Mouse (Mus musculus) intestine, embryonic 16.5 days (tissue): ENCODE measurements around the gene Tmem158. TPM values are rescaled to one million over a fixed set of nuclear protein-coding genes. Genes with fewer than 3 reads are reported as not detected.
A peak's percentile ranks its signal among the peaks of the same experiment; 100 is the strongest.

ENCODE experiments used
- ATAC-seq: fragments of 200-750 bp; cut with Nextera tagmentation; 2 replicates; pipeline ENCODE4 v1.8.0; 2017; ENCODE audit warnings: moderate TSS enrichment, moderate library complexity
- H3K27ac ChIP-seq: fragments of 300-500 bp; sonication (generic); 2 replicates; pipeline ENCODE4 v1.5.1; 2014; ENCODE audit warnings: mild to moderate bottlenecking, low read length
- H3K27me3 ChIP-seq: fragments of 300-500 bp; sonication (generic); replicated peaks from 2 replicates; pipeline ENCODE4 v1.6.1; 2014; ENCODE audit warnings: low read length, control low read depth, mixed read lengths; ENCODE audit not compliant: control insufficient read depth, insufficient read depth
- H3K36me3 ChIP-seq: fragments of 300-500 bp; sonication (generic); 2 replicates; pipeline ENCODE4 v1.6.1; 2014; ENCODE audit warnings: low read length, control low read depth; ENCODE audit not compliant: control insufficient read depth, insufficient read depth
- H3K4me1 ChIP-seq: fragments of 300-500 bp; sonication (generic); 2 replicates; pipeline ENCODE4 v1.6.1; 2014; ENCODE audit warnings: low read length, control low read depth, mixed read lengths; ENCODE audit not compliant: control insufficient read depth, insufficient read depth
- H3K4me2 ChIP-seq: fragments of 300-500 bp; sonication (generic); 2 replicates; pipeline ENCODE4 v1.6.1; 2014; ENCODE audit warnings: low read depth, low read length, control low read depth
- H3K4me3 ChIP-seq: fragments of 300-500 bp; sonication (generic); 2 replicates; pipeline ENCODE4 v1.5.1; 2014; ENCODE audit warnings: mild to moderate bottlenecking, low read length
- H3K9ac ChIP-seq: fragments of 300-500 bp; sonication (generic); 2 replicates; pipeline ENCODE4 v1.6.1; 2014; ENCODE audit warnings: low read depth, low read length
- H3K9me3 ChIP-seq: fragments of 300-500 bp; sonication (generic); 2 replicates; pipeline ENCODE4 v1.6.1; 2016; ENCODE audit warnings: low read length, control low read depth; ENCODE audit not compliant: control insufficient read depth
- WGBS: fragments of 180-500 bp; shearing (Covaris S2); extraction: QIAGEN DNeasy Blood & Tissue Kit; methylation state at CpG from one replicate; pipeline ENCODE4 v1.1.7; 2014; 5-methylcytosine and 5-hydroxymethylcytosine counted together
- polyA plus RNA-seq: library from polyadenylated mRNA; unstranded; fragments of >200 nt; fragmentation: Nextera tagmentation; extraction: Ambion mirVana; gene quantifications from 2 replicates; pipeline ENCODE4 v1.2.1, GENCODE M21; 2015

Gene Tmem158
- polyA plus RNA-seq, 1 experiment from 2014 or later: 1.7 TPM

- H3K9me3 ChIP-seq: no peaks in the 10 kb centered on the region
- no peaks in the 10 kb centered on the region for H3K27me3 ChIP-seq
- ATAC-seq: no peak
- H3K4me1 ChIP-seq: peaks cover 6% of the 10 kb centered on the region; the same call in 1 of the 2 replicates
- H3K9ac ChIP-seq: no peak overlapping the region
- no peak overlapping the region for H3K4me2 ChIP-seq
- H3K4me3 ChIP-seq: no peak overlapping the region
- no peak overlapping the region for H3K27ac ChIP-seq
- no peaks in the 10 kb centered on the region for H3K36me3 ChIP-seq
- WGBS: 92% methylated on average over 5 of the region's 5 CpGs
These were observed 20.3 kb downstream of the Tmem158 start for GRCm38 (mm10) chr9:123240271-123240670.

GRCm38 (mm10) chr9:123239651-123240050 lies 20.9 kb downstream of the Tmem158 start:
- no peaks in the 10 kb centered on the region for H3K9me3 ChIP-seq
- H3K4me2 ChIP-seq: no peak overlapping the region
- H3K4me1 ChIP-seq: peaks cover 6% of the 10 kb centered on the region; the same call in 1 of the 2 replicates
- H3K9ac ChIP-seq: no peak overlapping the region
- H3K4me3 ChIP-seq: no peak overlapping the region
- H3K27me3 ChIP-seq: no peaks in the 10 kb centered on the region
- no peaks in the 10 kb centered on the region for H3K36me3 ChIP-seq
- 67% methylated on average over 2 of the region's 2 CpGs for WGBS
- no peak for ATAC-seq
- H3K27ac ChIP-seq: no peak overlapping the region

- peak overlapping the region; percentile 80 for H3K27ac ChIP-seq
- H3K9me3 ChIP-seq: no peaks in the 10 kb centered on the region
- no peaks in the 10 kb centered on the region for H3K27me3 ChIP-seq
- WGBS: 41% methylated on average over 4 of the region's 4 CpGs
- ATAC-seq: peak; percentile 57
- no peaks in the 10 kb centered on the region for H3K36me3 ChIP-seq
- no peak overlapping the region for H3K9ac ChIP-seq
- H3K4me1 ChIP-seq: peaks cover 6% of the 10 kb centered on the region; the same call in 1 of the 2 replicates
- no peak overlapping the region for H3K4me3 ChIP-seq
- H3K4me2 ChIP-seq: no peak overlapping the region; the same call in 1 of the 2 replicates
These were observed 22.1 kb downstream of the Tmem158 start for GRCm38 (mm10) chr9:123238256-123239045.

GRCm38 (mm10) chr9:123237739-123238138 lies 22.8 kb downstream of the Tmem158 start:
- Histone ChIP-seq H3K27me3 (no peaks in the 10 kb centered on the region), H3K4me2 (no peak overlapping the region), H3K4me1 (peaks cover 6% of the 10 kb centered on the region; the same call in 1 of the 2 replicates), H3K9me3 (no peaks in the 10 kb centered on the region), H3K27ac (0 out of 2 replicates have a peak overlapping the region, but pooled peaks have one; percentile 27), H3K4me3 (no peak overlapping the region), H3K9ac (no peak overlapping the region), H3K36me3 (no peaks in the 10 kb centered on the region)
- ATAC-seq: peak; percentile 38
- WGBS: 41% methylated on average over 2 of the region's 2 CpGs

- H3K36me3 ChIP-seq: no peaks in the 10 kb centered on the region
- no peak for ATAC-seq
- 45% methylated on average over 3 of the region's 3 CpGs for WGBS
These were observed 24.9 kb downstream of the Tmem158 start for GRCm38 (mm10) chr9:123235621-123236020.

GRCm38 (mm10) chr9:123229826-123230225 lies 30.7 kb downstream of the Tmem158 start:
- no peak for ATAC-seq
- 73% methylated on average over 4 of the region's 4 CpGs for WGBS
- no peak overlapping the region for H3K9ac ChIP-seq

More at GRCm38 (mm10) chr9:123235621-123236020, 24.9 kb downstream of the Tmem158 start:
- H3K4me2 ChIP-seq: no peak overlapping the region
- H3K27ac ChIP-seq: no peak overlapping the region
- no peaks in the 10 kb centered on the region for H3K9me3 ChIP-seq
- H3K4me3 ChIP-seq: no peak overlapping the region
- peaks cover 6% of the 10 kb centered on the region; the same call in 1 of the 2 replicates for H3K4me1 ChIP-seq
- H3K27me3 ChIP-seq: no peaks in the 10 kb centered on the region
- no peak overlapping the region for H3K9ac ChIP-seq

GRCm38 (mm10) chr9:123228671-123229070 lies 31.9 kb downstream of the Tmem158 start:
- ATAC-seq: no peak
- Histone ChIP-seq H3K4me1 (no peaks in the 10 kb centered on the region), H3K9ac (no peak overlapping the region), H3K4me2 (no peak overlapping the region), H3K9me3 (no peaks in the 10 kb centered on the region), H3K4me3 (no peak overlapping the region), H3K36me3 (no peaks in the 10 kb centered on the region), H3K27ac (no peak overlapping the region), H3K27me3 (no peaks in the 10 kb centered on the region)

More at GRCm38 (mm10) chr9:123229826-123230225, 30.7 kb downstream of the Tmem158 start:
- no peaks in the 10 kb centered on the region for H3K36me3 ChIP-seq
- H3K4me3 ChIP-seq: no peak overlapping the region
- H3K4me1 ChIP-seq: no peaks in the 10 kb centered on the region
- H3K27ac ChIP-seq: no peak overlapping the region
- H3K27me3 ChIP-seq: no peaks in the 10 kb centered on the region
- H3K9me3 ChIP-seq: no peaks in the 10 kb centered on the region
- H3K4me2 ChIP-seq: no peak overlapping the region

GRCm38 (mm10) chr9:123227106-123227750 lies 33.3 kb downstream of the Tmem158 start:
- Histone ChIP-seq H3K27ac (no peak overlapping the region), H3K36me3 (no peaks in the 10 kb centered on the region), H3K27me3 (no peaks in the 10 kb centered on the region), H3K9ac (no peak overlapping the region), H3K4me1 (no peaks in the 10 kb centered on the region), H3K9me3 (no peaks in the 10 kb centered on the region), H3K4me2 (no peak overlapping the region), H3K4me3 (no peak overlapping the region)
- 74% methylated on average over 3 of the region's 3 CpGs for WGBS
- no peak for ATAC-seq

- WGBS: 50% methylated on average over 2 of the region's 2 CpGs
- no peak; the same call in 1 of the 2 replicates for ATAC-seq
- no peak overlapping the region for H3K4me3 ChIP-seq
- no peak overlapping the region for H3K9ac ChIP-seq
- no peak overlapping the region for H3K27ac ChIP-seq
- H3K4me2 ChIP-seq: no peak overlapping the region
- H3K9me3 ChIP-seq: no peaks in the 10 kb centered on the region
- no peaks in the 10 kb centered on the region for H3K36me3 ChIP-seq
- no peaks in the 10 kb centered on the region for H3K4me1 ChIP-seq
- no peaks in the 10 kb centered on the region for H3K27me3 ChIP-seq
These were observed 35.6 kb downstream of the Tmem158 start for GRCm38 (mm10) chr9:123224863-123225431.
